Mouse (Mus musculus) forebrain, embryonic 10.5 days (tissue): Measurements from ENCODE around the gene Higd1c. TPM values are rescaled to one million over a fixed set of nuclear protein-coding genes. Genes with fewer than 3 reads are reported as not detected.
A peak's percentile ranks its signal among the peaks of the same experiment; 100 is the strongest.
"Not testable (repeated sequence)": the region's sequence is repeated elsewhere in the genome, so short reads cannot be mapped to it uniquely, and the experiment has no call there.

Source experiments
- DNase-seq: peaks from one replicate; pipeline ENCODE4 v3.0.0-alpha.2; 2017; ENCODE audit warnings: low spot score; ENCODE audit errors: extremely low spot score
- H3K27ac ChIP-seq: fragments of 300-500 bp; sonication (generic); 2 replicates; pipeline ENCODE4 v1.5.1; 2016; ENCODE audit warnings: mild to moderate bottlenecking
- H3K27me3 ChIP-seq: fragments of 300-500 bp; sonication (generic); 2 replicates; pipeline ENCODE4 v1.6.1; 2016; ENCODE audit warnings: mild to moderate bottlenecking; ENCODE audit not compliant: poor library complexity, severe bottlenecking
- H3K36me3 ChIP-seq: fragments of 300-500 bp; sonication (generic); replicated peaks from 2 replicates; pipeline ENCODE4 v1.6.1; 2016; ENCODE audit warnings: mild to moderate bottlenecking, moderate library complexity
- H3K4me1 ChIP-seq: fragments of 300-500 bp; sonication (generic); 2 replicates; pipeline ENCODE4 v1.6.1; 2016
- H3K4me3 ChIP-seq: fragments of 300-500 bp; sonication (generic); 2 replicates; pipeline ENCODE4 v1.5.1; 2016; ENCODE audit warnings: mild to moderate bottlenecking, moderate library complexity
- H3K9me3 ChIP-seq: fragments of 300-500 bp; sonication (generic); 2 replicates; pipeline ENCODE4 v1.6.1; 2016; ENCODE audit warnings: mild to moderate bottlenecking, moderate library complexity
- WGBS: fragments of 180-500 bp; shearing (Covaris S2); methylation state at CpG from one replicate; pipeline ENCODE4 v1.1.7; 2016; 5-methylcytosine and 5-hydroxymethylcytosine counted together
- polyA plus RNA-seq: library from polyadenylated mRNA; unstranded; fragments of >200 nt; fragmentation: Nextera tagmentation; extraction: Ambion mirVana; gene quantifications from 2 replicates; pipeline ENCODE4 v1.2.1, GENCODE M21; 2016

Gene Higd1c
- polyA plus RNA-seq, 1 experiment from 2014 or later: not detected

GRCm38 (mm10) chr15:100337328-100337727 lies 27.0 kb upstream of the Higd1c start:
- H3K4me3 ChIP-seq, DNase-seq, H3K9me3 ChIP-seq, H3K36me3 ChIP-seq, H3K4me1 ChIP-seq, H3K27me3 ChIP-seq, H3K27ac ChIP-seq: not testable (repeated sequence)

DNA sequence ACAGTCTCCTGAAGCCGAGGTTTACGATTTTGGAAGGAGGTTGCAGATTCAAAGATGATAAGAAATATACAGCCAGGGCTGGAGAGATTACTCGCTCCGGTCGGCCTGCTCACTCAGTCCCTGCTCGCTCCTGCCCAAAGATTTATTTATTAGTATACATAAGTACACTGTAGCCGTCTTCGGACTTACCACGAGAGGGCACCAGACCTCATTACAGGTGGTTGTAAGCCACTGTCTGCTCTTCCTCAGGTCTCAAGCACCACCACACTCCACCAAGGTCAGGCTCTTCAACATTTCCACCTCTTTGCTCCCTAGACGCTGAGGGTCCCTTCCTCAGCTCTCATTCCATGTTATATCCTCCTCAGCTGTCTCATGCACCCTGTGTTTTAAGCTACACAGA lies 26.5 kb upstream of the Higd1c start:
- WGBS: 47% methylated on average over 10 of the region's 10 CpGs
- H3K9me3 ChIP-seq, H3K4me1 ChIP-seq, H3K27me3 ChIP-seq, DNase-seq, H3K36me3 ChIP-seq, H3K4me3 ChIP-seq, H3K27ac ChIP-seq: not testable (repeated sequence)

DNA sequence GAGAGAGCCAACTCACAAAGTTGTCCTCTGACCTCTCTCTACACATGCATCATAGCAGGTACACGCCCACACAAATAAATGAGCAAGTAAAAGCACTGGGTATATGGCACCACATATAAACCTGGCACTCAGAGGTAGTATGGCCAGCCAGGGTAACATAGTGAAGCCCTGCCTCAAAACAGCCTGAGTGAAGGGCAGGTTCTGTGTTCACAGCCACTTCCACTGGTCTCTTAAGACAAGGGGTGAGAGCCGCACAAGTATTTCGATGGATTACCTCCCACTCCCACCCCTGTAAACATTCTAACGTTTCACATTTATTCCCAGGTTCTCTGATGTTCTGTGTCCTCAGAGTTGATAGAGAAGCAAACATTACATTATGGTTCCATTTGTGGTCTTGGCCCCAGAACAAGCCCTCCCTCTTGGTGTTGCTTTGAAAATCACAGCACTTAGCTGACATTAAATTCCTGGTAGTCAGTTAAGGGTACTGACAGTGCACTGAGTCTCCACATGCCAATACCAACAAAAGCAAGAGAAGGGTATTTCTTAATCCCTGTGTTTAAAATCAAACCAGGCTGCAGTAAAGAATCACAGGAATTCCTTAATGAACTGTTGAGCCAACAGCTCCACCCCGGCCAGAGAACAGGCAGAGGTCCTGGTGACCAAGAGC lies 22.9 kb upstream of the Higd1c start:
- WGBS: 84% methylated on average over 5 of the region's 5 CpGs
- not testable (repeated sequence) for DNase-seq, H3K9me3 ChIP-seq, H3K4me1 ChIP-seq, H3K27ac ChIP-seq, H3K36me3 ChIP-seq, H3K27me3 ChIP-seq, H3K4me3 ChIP-seq

GRCm38 (mm10) chr15:100345484-100345883 lies 18.9 kb upstream of the Higd1c start:
- no peak overlapping the region for H3K27ac ChIP-seq
- H3K4me3 ChIP-seq: no peak overlapping the region
- no peaks in the 10 kb centered on the region for H3K27me3 ChIP-seq
- DNase-seq: no peak
- no peaks in the 10 kb centered on the region for H3K36me3 ChIP-seq
- peaks cover 5% of the 10 kb centered on the region; the same call in 1 of the 2 replicates for H3K9me3 ChIP-seq
- peaks cover 9% of the 10 kb centered on the region for H3K4me1 ChIP-seq

DNA sequence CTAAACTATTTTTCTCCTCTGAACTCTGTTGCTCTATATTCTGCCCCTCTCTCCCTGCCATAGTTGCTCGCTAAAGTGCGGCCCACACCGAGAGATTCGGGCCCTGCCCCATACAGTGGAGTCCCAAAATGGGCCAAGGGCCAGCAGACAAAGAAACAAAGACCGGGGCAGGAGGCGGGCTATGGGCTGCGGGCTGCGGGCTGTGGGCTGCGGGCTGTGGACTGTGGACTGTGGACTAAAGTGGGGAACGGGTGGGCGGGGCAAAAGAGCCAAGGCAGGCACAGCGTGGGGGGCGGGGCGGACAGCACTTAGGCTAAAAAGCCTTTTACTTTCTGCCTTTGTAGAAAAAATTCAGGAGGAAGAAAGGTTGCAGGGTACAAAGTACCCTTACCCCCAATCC lies 17.6 kb upstream of the Higd1c start:
- Histone ChIP-seq H3K27me3 (no peaks in the 10 kb centered on the region), H3K27ac (peak overlapping the region; percentile 62), H3K36me3 (no peaks in the 10 kb centered on the region), H3K4me1 (peaks cover 9% of the 10 kb centered on the region), H3K4me3 (no peak overlapping the region), H3K9me3 (peaks cover 5% of the 10 kb centered on the region; the same call in 1 of the 2 replicates)
- DNase-seq: no peak
- 75% methylated on average over 14 of the region's 14 CpGs for WGBS

GRCm38 (mm10) chr15:100349496-100349895 lies 14.8 kb upstream of the Higd1c start:
- Histone ChIP-seq H3K36me3 (no peaks in the 10 kb centered on the region), H3K9me3 (peaks cover 5% of the 10 kb centered on the region; the same call in 1 of the 2 replicates), H3K4me3 (no peak overlapping the region), H3K27ac (no peak overlapping the region), H3K4me1 (peaks cover 9% of the 10 kb centered on the region), H3K27me3 (no peaks in the 10 kb centered on the region)
- DNase-seq: no peak
- WGBS: 67% methylated on average over 2 of the region's 2 CpGs

- DNase-seq: no peak
- Histone ChIP-seq H3K36me3 (no peaks in the 10 kb centered on the region), H3K27ac (no peak overlapping the region; the same call in 1 of the 2 replicates), H3K27me3 (no peaks in the 10 kb centered on the region), H3K9me3 (no peaks in the 10 kb centered on the region), H3K4me1 (peaks cover 5% of the 10 kb centered on the region), H3K4me3 (no peak overlapping the region)
- 83% methylated on average over 6 of the region's 6 CpGs for WGBS
These were observed 12.8 kb upstream of the Higd1c start for GRCm38 (mm10) chr15:100351501-100352060.

DNA sequence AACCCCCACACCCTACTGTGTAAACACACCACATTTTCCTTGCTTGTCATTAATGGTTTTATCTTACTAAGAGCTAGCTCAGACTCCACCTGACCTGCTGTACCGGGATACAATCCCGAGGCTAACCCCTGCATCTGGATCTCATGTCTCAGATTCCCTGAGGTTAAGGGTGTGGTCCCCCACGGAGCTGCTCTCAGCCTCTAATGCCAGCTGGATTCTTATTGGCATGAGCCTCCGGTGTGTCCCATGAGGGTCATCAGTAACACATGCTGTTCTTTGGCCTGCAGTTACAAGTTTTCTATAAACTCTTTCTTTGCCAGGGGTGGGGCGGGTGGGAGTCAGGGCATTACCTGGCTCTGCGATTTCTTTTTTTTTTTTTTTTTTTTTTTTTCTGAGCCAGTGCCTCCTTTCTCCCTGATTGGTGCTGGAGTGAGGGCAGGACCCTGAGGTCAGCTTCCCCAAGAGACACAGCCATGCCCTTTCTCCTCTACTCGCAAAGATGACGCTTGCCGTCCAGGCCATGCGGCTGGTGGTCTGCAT lies 11.6 kb upstream of the Higd1c start, which contains the start of the genes Methig1 and Mettl7a2:
TSS of gene Methig1 (plus strand) at position 439 of the 540 bp plus-strand sequence.
TSS of gene Mettl7a2 (plus strand) at position 490 of the 540 bp plus-strand sequence.
- WGBS: 85% methylated on average over 10 of the region's 10 CpGs
- no peaks in the 10 kb centered on the region for H3K9me3 ChIP-seq
- no peaks in the 10 kb centered on the region for H3K4me1 ChIP-seq
- no peak within 1 kb of the TSS for H3K27ac ChIP-seq
- no peaks in the 10 kb centered on the region for H3K27me3 ChIP-seq
- no peak for DNase-seq
- H3K4me3 ChIP-seq: no peak within 1 kb of the TSS
- no peaks in the 10 kb centered on the region for H3K36me3 ChIP-seq

GRCm38 (mm10) chr15:100353399-100353798 lies 10.9 kb upstream of the Higd1c start:
- H3K27ac ChIP-seq, H3K9me3 ChIP-seq, H3K36me3 ChIP-seq, H3K4me3 ChIP-seq, H3K27me3 ChIP-seq, DNase-seq, H3K4me1 ChIP-seq: not testable (repeated sequence)
- WGBS: 93% methylated on average over 14 of the region's 22 CpGs

DNA sequence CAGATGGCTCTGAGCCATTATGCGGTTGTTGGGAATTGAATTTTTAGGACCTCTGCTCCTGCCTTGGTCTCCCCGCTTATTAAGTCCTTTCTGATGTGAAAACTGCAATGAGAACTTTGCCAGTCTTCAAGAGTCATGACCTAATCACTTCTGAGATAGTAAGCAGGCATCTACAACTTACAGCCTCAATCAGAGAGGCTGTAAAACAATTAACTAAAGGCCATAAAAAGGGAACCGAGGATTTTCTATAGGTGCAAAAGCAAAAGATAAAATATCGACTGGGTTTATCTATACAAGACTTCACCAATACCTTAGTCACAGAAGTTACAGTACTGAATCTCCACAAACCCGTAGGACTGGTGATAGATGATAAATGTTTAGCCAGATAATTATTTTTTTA lies 8.5 kb upstream of the Higd1c start:
- H3K9me3 ChIP-seq: no peaks in the 10 kb centered on the region
- H3K36me3 ChIP-seq: no peaks in the 10 kb centered on the region
- H3K27me3 ChIP-seq: no peaks in the 10 kb centered on the region
- H3K27ac ChIP-seq: no peak overlapping the region
- WGBS: 95% methylated on average over 5 of the region's 5 CpGs
- H3K4me1 ChIP-seq: no peaks in the 10 kb centered on the region
- no peak overlapping the region for H3K4me3 ChIP-seq
- DNase-seq: no peak

- DNase-seq: not testable (repeated sequence)
These were observed 1.6 kb downstream of the Higd1c start for GRCm38 (mm10) chr15:100365967-100366366.

DNA sequence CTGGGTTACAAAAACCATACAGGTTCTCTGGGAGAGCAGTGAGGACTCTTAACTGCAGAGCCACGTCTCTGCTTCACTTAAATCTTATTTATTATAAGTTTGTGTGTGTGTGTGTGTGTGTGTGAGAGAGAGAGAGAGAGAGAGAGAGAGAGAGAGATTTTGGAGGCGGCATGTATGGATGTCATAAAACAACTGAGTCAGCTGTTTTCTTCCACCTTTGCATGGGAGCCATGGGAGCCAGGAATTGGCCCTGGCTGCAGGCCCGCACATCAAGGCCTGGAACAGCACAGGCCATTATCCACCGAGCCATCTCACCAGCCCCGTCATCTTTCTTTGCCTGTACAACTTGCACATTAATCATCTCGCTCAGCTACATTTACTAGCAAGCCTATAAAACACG lies 2.8 kb downstream of the Higd1c start:
- no peak for DNase-seq
- WGBS: 92% methylated on average over 7 of the region's 7 CpGs
- Histone ChIP-seq H3K27ac (no peak overlapping the region), H3K4me1 (0 out of 2 replicates have a peak, but pooled peaks cover 3% of the 10 kb centered on the region), H3K4me3 (no peak overlapping the region), H3K27me3 (no peaks in the 10 kb centered on the region), H3K9me3 (peaks cover 4% of the 10 kb centered on the region; the same call in 1 of the 2 replicates), H3K36me3 (no peaks in the 10 kb centered on the region)

More at GRCm38 (mm10) chr15:100365967-100366366, 1.6 kb downstream of the Higd1c start:
- H3K27me3 ChIP-seq, H3K4me3 ChIP-seq, H3K36me3 ChIP-seq, H3K27ac ChIP-seq, H3K4me1 ChIP-seq, H3K9me3 ChIP-seq: not testable (repeated sequence)
- WGBS: 79% methylated on average over 9 of the region's 9 CpGs

DNA sequence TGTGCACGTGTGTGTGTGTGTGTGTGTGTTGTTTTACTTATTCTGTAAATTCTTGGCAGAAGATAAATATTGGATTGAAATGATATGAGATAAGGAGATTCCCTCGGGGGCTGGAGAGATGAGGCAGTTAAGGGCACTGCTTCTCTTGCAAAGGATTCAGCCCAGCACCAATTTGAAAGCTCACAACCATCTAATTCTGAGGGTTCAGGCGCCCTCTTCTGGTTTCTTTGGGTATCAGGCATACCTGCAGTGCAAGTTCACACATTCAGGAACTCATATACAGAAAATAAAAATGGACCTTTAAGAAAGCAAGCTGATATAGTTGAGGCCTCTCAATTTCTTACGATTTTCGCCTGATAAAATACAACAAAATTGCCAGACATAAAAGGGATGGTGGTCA lies 10.7 kb downstream of the Higd1c start:
- Histone ChIP-seq H3K4me1 (no peaks in the 10 kb centered on the region), H3K4me3 (no peak overlapping the region), H3K36me3 (no peaks in the 10 kb centered on the region), H3K27ac (no peak overlapping the region), H3K9me3 (no peaks in the 10 kb centered on the region), H3K27me3 (no peaks in the 10 kb centered on the region)
- 40% methylated on average over 5 of the region's 5 CpGs for WGBS
- DNase-seq: peak; percentile 42
